Mouse (Mus musculus): Measurements from ENCODE around the gene Asap3.

Asap3 gene

GRCm38 (mm10) chr4:136180408-136181330, 25.5 kb upstream of the Asap3 start:
- DNase-seq (ENCODE audit: inconsistent ontology term): peak; percentile 89

- DNase-seq (ENCODE audit: inconsistent ontology term): no peak
Measured at GRCm38 (mm10) chr4:136181367-136181766, 24.8 kb upstream of the Asap3 start.

- peak; percentile 60 for DNase-seq (ENCODE audit: inconsistent ontology term)
Measured at GRCm38 (mm10) chr4:136185375-136185774, 20.8 kb upstream of the Asap3 start.

- DNase-seq (ENCODE audit: inconsistent ontology term): no peak
Measured at GRCm38 (mm10) chr4:136186315-136186714, 19.9 kb upstream of the Asap3 start.

- DNase-seq (ENCODE audit: inconsistent ontology term): no peak
Measured at GRCm38 (mm10) chr4:136186739-136187472, 19.3 kb upstream of the Asap3 start.

GRCm38 (mm10) chr4:136188973-136189737, 17.0 kb upstream of the Asap3 start:
- no peak for DNase-seq (ENCODE audit: inconsistent ontology term)

GRCm38 (mm10) chr4:136189912-136190311, 16.3 kb upstream of the Asap3 start:
- no peak for DNase-seq (ENCODE audit: inconsistent ontology term)

GRCm38 (mm10) chr4:136193571-136193970, 12.6 kb upstream of the Asap3 start:
- DNase-seq (ENCODE audit: inconsistent ontology term): no peak

GRCm38 (mm10) chr4:136195029-136195428, 11.1 kb upstream of the Asap3 start:
- no peak for DNase-seq (ENCODE audit: inconsistent ontology term)

GRCm38 (mm10) chr4:136195629-136196028, 10.5 kb upstream of the Asap3 start:
- DNase-seq (ENCODE audit: inconsistent ontology term): no peak

GRCm38 (mm10) chr4:136196201-136196600, 10.0 kb upstream of the Asap3 start:
- no peak for DNase-seq (ENCODE audit: inconsistent ontology term)

GRCm38 (mm10) chr4:136198846-136199245, 7.3 kb upstream of the Asap3 start:
- DNase-seq (ENCODE audit: inconsistent ontology term): no peak

- DNase-seq (ENCODE audit: inconsistent ontology term): no peak
Measured at GRCm38 (mm10) chr4:136199562-136200292, 6.4 kb upstream of the Asap3 start.

- DNase-seq (ENCODE audit: inconsistent ontology term): peak; percentile 53
Measured at GRCm38 (mm10) chr4:136202509-136202908, 3.7 kb upstream of the Asap3 start.

GRCm38 (mm10) chr4:136204775-136205174, 1.4 kb upstream of the Asap3 start:
- DNase-seq (ENCODE audit: inconsistent ontology term): no peak

- peak; percentile 20 for DNase-seq (ENCODE audit: inconsistent ontology term)
Measured at GRCm38 (mm10) chr4:136206943-136207342, 778 bp downstream of the Asap3 start.

GRCm38 (mm10) chr4:136210931-136211330, 4.8 kb downstream of the Asap3 start:
- no peak for DNase-seq (ENCODE audit: inconsistent ontology term)

GRCm38 (mm10) chr4:136213629-136214028, 7.5 kb downstream of the Asap3 start:
- no peak for DNase-seq (ENCODE audit: inconsistent ontology term)

- no peak for DNase-seq (ENCODE audit: inconsistent ontology term)
Measured at GRCm38 (mm10) chr4:136214828-136215227, 8.7 kb downstream of the Asap3 start.

GRCm38 (mm10) chr4:136215576-136215975, 9.4 kb downstream of the Asap3 start:
- DNase-seq (ENCODE audit: inconsistent ontology term): no peak

GRCm38 (mm10) chr4:136217063-136217462, 10.9 kb downstream of the Asap3 start:
- DNase-seq (ENCODE audit: inconsistent ontology term): no peak
